Mouse (Mus musculus) liver, embryonic 13.5 days (tissue): ENCODE data around the gene Foxn1. TPM values are rescaled to one million over a fixed set of nuclear protein-coding genes. Genes with fewer than 3 reads are reported as not detected.
A peak's percentile ranks its signal among the peaks of the same experiment; 100 is the strongest.

Experiments
- ATAC-seq: fragments of 200-750 bp; cut with Nextera tagmentation; 2 replicates; pipeline ENCODE4 v1.8.0; 2017; ENCODE audit warnings: low read depth, mild to moderate bottlenecking, moderate number of reproducible peaks, moderate library complexity
- DNase-seq: peaks from one replicate; pipeline ENCODE4 v3.0.0; 2022
- H3K27ac ChIP-seq: fragments of 300-500 bp; sonication (generic); 2 replicates; pipeline ENCODE4 v1.5.1; 2015; ENCODE audit warnings: moderate library complexity, mild to moderate bottlenecking, inconsistent platforms
- H3K27me3 ChIP-seq: fragments of 300-500 bp; sonication (generic); 2 replicates; pipeline ENCODE4 v1.6.1; 2015; ENCODE audit warnings: mild to moderate bottlenecking, inconsistent platforms
- H3K36me3 ChIP-seq: fragments of 300-500 bp; sonication (generic); 2 replicates; pipeline ENCODE4 v1.6.1; 2015; ENCODE audit warnings: mild to moderate bottlenecking, inconsistent platforms
- H3K4me1 ChIP-seq: fragments of 300-500 bp; sonication (generic); replicated peaks from 2 replicates; pipeline ENCODE4 v1.6.1; 2015; ENCODE audit warnings: inconsistent platforms
- H3K4me2 ChIP-seq: fragments of 300-500 bp; sonication (generic); 2 replicates; pipeline ENCODE4 v1.6.1; 2015; ENCODE audit warnings: inconsistent platforms, mild to moderate bottlenecking, moderate library complexity
- H3K4me3 ChIP-seq: fragments of 300-500 bp; sonication (generic); replicated peaks from 2 replicates; pipeline ENCODE4 v1.5.1; 2015; ENCODE audit warnings: mild to moderate bottlenecking, inconsistent platforms
- H3K9ac ChIP-seq: fragments of 300-500 bp; sonication (generic); 2 replicates; pipeline ENCODE4 v1.6.1; 2015; ENCODE audit warnings: mild to moderate bottlenecking, inconsistent platforms
- H3K9me3 ChIP-seq: fragments of 300-500 bp; sonication (generic); replicated peaks from 2 replicates; pipeline ENCODE4 v1.6.1; 2016; ENCODE audit warnings: inconsistent platforms
- WGBS: fragments of 180-500 bp; shearing (Covaris S2); methylation state at CpG from one replicate; pipeline ENCODE4 v1.1.7; 2015; ENCODE audit not compliant: insufficient replicate concordance; 5-methylcytosine and 5-hydroxymethylcytosine counted together
- polyA plus RNA-seq: library from polyadenylated mRNA; unstranded; fragments of >200 nt; fragmentation: Nextera tagmentation; extraction: Ambion mirVana; gene quantifications from 2 replicates; pipeline ENCODE4 v1.2.1, GENCODE M21; 2015

Foxn1 gene
- polyA plus RNA-seq, 1 experiment from 2014 or later, result not detected

- Histone ChIP-seq H3K4me1 (no peaks in the 10 kb centered on the region; the same call in 1 of the 2 replicates), H3K27me3 (peaks cover 10% of the 10 kb centered on the region; the same call in 1 of the 2 replicates), H3K4me3 (no peak overlapping the region), H3K4me2 (no peak overlapping the region), H3K36me3 (no peaks in the 10 kb centered on the region), H3K9ac (no peak overlapping the region), H3K27ac (no peak overlapping the region), H3K9me3 (no peaks in the 10 kb centered on the region)
- ATAC-seq (no peak), DNase-seq (peak; percentile 23)
- 15% methylated on average over 8 of the region's 8 CpGs for WGBS
Measured at GRCm38 (mm10) chr11:78399680-78400079, 13.3 kb upstream of the Foxn1 start.

GRCm38 (mm10) chr11:78398212-78398611, 11.9 kb upstream of the Foxn1 start:
- Histone ChIP-seq H3K4me2 (no peak overlapping the region), H3K27me3 (peaks cover 7% of the 10 kb centered on the region; the same call in 1 of the 2 replicates), H3K27ac (no peak overlapping the region), H3K4me3 (no peak overlapping the region), H3K36me3 (no peaks in the 10 kb centered on the region), H3K9me3 (no peaks in the 10 kb centered on the region), H3K4me1 (no peaks in the 10 kb centered on the region; the same call in 1 of the 2 replicates), H3K9ac (no peak overlapping the region)
- ATAC-seq (no peak), DNase-seq (no peak)
- 63% methylated on average over 6 of the region's 6 CpGs for WGBS

GRCm38 (mm10) chr11:78397397-78397796, 11.0 kb upstream of the Foxn1 start:
- no peaks in the 10 kb centered on the region for H3K9me3 ChIP-seq
- H3K9ac ChIP-seq, result no peak overlapping the region
- ATAC-seq (peak; percentile 5; the same call in 1 of the 2 replicates), DNase-seq (peak; percentile 29)
- WGBS, result 15% methylated on average over 18 of the region's 18 CpGs
- H3K4me2 ChIP-seq, result 0 out of 2 replicates have a peak overlapping the region, but pooled peaks have one; percentile 16
- H3K4me1 ChIP-seq, result no peaks in the 10 kb centered on the region; the same call in 1 of the 2 replicates
- no peak overlapping the region for H3K27ac ChIP-seq
- H3K27me3 ChIP-seq, result peaks cover 7% of the 10 kb centered on the region; the same call in 1 of the 2 replicates
- H3K4me3 ChIP-seq, result no peak overlapping the region
- no peaks in the 10 kb centered on the region for H3K36me3 ChIP-seq

GRCm38 (mm10) chr11:78396950-78397349, 10.6 kb upstream of the Foxn1 start:
- peaks cover 7% of the 10 kb centered on the region; the same call in 1 of the 2 replicates for H3K27me3 ChIP-seq
- DNase-seq (no peak), ATAC-seq (no peak)
- no peaks in the 10 kb centered on the region for H3K9me3 ChIP-seq
- no peaks in the 10 kb centered on the region for H3K36me3 ChIP-seq
- H3K9ac ChIP-seq, result no peak overlapping the region
- H3K27ac ChIP-seq, result no peak overlapping the region
- H3K4me1 ChIP-seq, result no peaks in the 10 kb centered on the region; the same call in 1 of the 2 replicates
- 63% methylated on average over 11 of the region's 11 CpGs for WGBS
- no peak overlapping the region for H3K4me3 ChIP-seq
- H3K4me2 ChIP-seq, result 0 out of 2 replicates have a peak overlapping the region, but pooled peaks have one; percentile 16

- H3K4me3 ChIP-seq, result no peak overlapping the region
- no peaks in the 10 kb centered on the region for H3K36me3 ChIP-seq
- 52% methylated on average over 3 of the region's 3 CpGs for WGBS
- ATAC-seq, result no peak
- DNase-seq, result no peak
- H3K9me3 ChIP-seq, result no peaks in the 10 kb centered on the region
- no peak overlapping the region for H3K4me2 ChIP-seq
- H3K4me1 ChIP-seq, result no peaks in the 10 kb centered on the region; the same call in 1 of the 2 replicates
- no peak overlapping the region for H3K9ac ChIP-seq
- no peak overlapping the region for H3K27ac ChIP-seq
- 0 out of 2 replicates have a peak, but pooled peaks cover 2% of the 10 kb centered on the region for H3K27me3 ChIP-seq
Measured at GRCm38 (mm10) chr11:78392728-78393127, 6.4 kb upstream of the Foxn1 start.

- Histone ChIP-seq H3K27ac (no peak overlapping the region), H3K9ac (no peak overlapping the region), H3K4me2 (no peak overlapping the region), H3K4me3 (no peak overlapping the region), H3K36me3 (no peaks in the 10 kb centered on the region), H3K27me3 (no peaks in the 10 kb centered on the region), H3K4me1 (no peaks in the 10 kb centered on the region), H3K9me3 (no peaks in the 10 kb centered on the region)
- 77% methylated on average over 10 of the region's 10 CpGs for WGBS
- ATAC-seq (no peak), DNase-seq (no peak)
Measured at GRCm38 (mm10) chr11:78385776-78386175, 582 bp downstream of the Foxn1 start.

- no peak overlapping the region for H3K27ac ChIP-seq
- no peaks in the 10 kb centered on the region for H3K9me3 ChIP-seq
- H3K9ac ChIP-seq, result no peak overlapping the region
- no peaks in the 10 kb centered on the region for H3K27me3 ChIP-seq
- ATAC-seq, result no peak
- H3K4me1 ChIP-seq, result no peaks in the 10 kb centered on the region
- H3K4me2 ChIP-seq, result no peak overlapping the region
- H3K36me3 ChIP-seq, result no peaks in the 10 kb centered on the region
- DNase-seq, result no peak
- no peak overlapping the region for H3K4me3 ChIP-seq
- 55% methylated on average over 5 of the region's 5 CpGs for WGBS
Measured at GRCm38 (mm10) chr11:78382701-78383100, 3.7 kb downstream of the Foxn1 start.

- Histone ChIP-seq H3K9me3 (no peaks in the 10 kb centered on the region), H3K36me3 (no peaks in the 10 kb centered on the region), H3K4me3 (no peak overlapping the region), H3K9ac (no peak overlapping the region), H3K4me2 (no peak overlapping the region), H3K27me3 (no peaks in the 10 kb centered on the region), H3K27ac (no peak overlapping the region), H3K4me1 (no peaks in the 10 kb centered on the region)
- DNase-seq, result no peak
- 69% methylated on average over 7 of the region's 7 CpGs for WGBS
- no peak for ATAC-seq
Measured at GRCm38 (mm10) chr11:78382286-78382685, 4.1 kb downstream of the Foxn1 start.

- ATAC-seq (no peak), DNase-seq (no peak)
- WGBS, result 69% methylated on average over 3 of the region's 3 CpGs
- H3K27me3 ChIP-seq, result no peaks in the 10 kb centered on the region
- no peak overlapping the region for H3K27ac ChIP-seq
- H3K4me3 ChIP-seq, result no peak overlapping the region
- no peaks in the 10 kb centered on the region for H3K4me1 ChIP-seq
- no peak overlapping the region for H3K9ac ChIP-seq
- no peak overlapping the region for H3K4me2 ChIP-seq
- H3K36me3 ChIP-seq, result no peaks in the 10 kb centered on the region
- no peaks in the 10 kb centered on the region for H3K9me3 ChIP-seq
Measured at GRCm38 (mm10) chr11:78380996-78381395, 5.4 kb downstream of the Foxn1 start.

GRCm38 (mm10) chr11:78380351-78380750, 6.0 kb downstream of the Foxn1 start:
- ATAC-seq, result no peak
- Histone ChIP-seq H3K27ac (no peak overlapping the region), H3K4me1 (no peaks in the 10 kb centered on the region), H3K36me3 (no peaks in the 10 kb centered on the region), H3K9ac (no peak overlapping the region), H3K9me3 (no peaks in the 10 kb centered on the region), H3K4me2 (no peak overlapping the region), H3K27me3 (no peaks in the 10 kb centered on the region), H3K4me3 (no peak overlapping the region)
- WGBS, result 54% methylated on average over 4 of the region's 4 CpGs
- DNase-seq, result no peak

- Histone ChIP-seq H3K27ac (no peak overlapping the region), H3K9me3 (no peaks in the 10 kb centered on the region), H3K27me3 (no peaks in the 10 kb centered on the region), H3K36me3 (no peaks in the 10 kb centered on the region), H3K9ac (no peak overlapping the region), H3K4me3 (no peak overlapping the region), H3K4me1 (0 out of 2 replicates have a peak, but pooled peaks cover 3% of the 10 kb centered on the region), H3K4me2 (no peak overlapping the region)
- DNase-seq (no peak), ATAC-seq (no peak)
- 30% methylated on average over 11 of the region's 12 CpGs for WGBS
Measured at GRCm38 (mm10) chr11:78377549-78378159, 8.7 kb downstream of the Foxn1 start.

- no peak for ATAC-seq
- WGBS, result 78% methylated on average over 8 of the region's 8 CpGs
- H3K27me3 ChIP-seq, result 0 out of 2 replicates have a peak, but pooled peaks cover 2% of the 10 kb centered on the region
- H3K36me3 ChIP-seq, result no peaks in the 10 kb centered on the region
- H3K4me2 ChIP-seq, result no peak overlapping the region
- 0 out of 2 replicates have a peak, but pooled peaks cover 3% of the 10 kb centered on the region for H3K4me1 ChIP-seq
- no peak overlapping the region for H3K4me3 ChIP-seq
- no peak overlapping the region for H3K9ac ChIP-seq
- DNase-seq, result no peak
- no peaks in the 10 kb centered on the region for H3K9me3 ChIP-seq
- no peak overlapping the region for H3K27ac ChIP-seq
Measured at GRCm38 (mm10) chr11:78374147-78374546, 12.2 kb downstream of the Foxn1 start.
